Mouse (Mus musculus) intestine, embryonic 14.5 days (tissue): ENCODE data around the gene Sigmar1. TPM values are rescaled to one million over a fixed set of nuclear protein-coding genes. Genes with fewer than 3 reads are reported as not detected.

Experiments used
- polyA plus RNA-seq: library from polyadenylated mRNA; unstranded; fragments of >200 nt; fragmentation: Nextera tagmentation; extraction: Ambion mirVana; gene quantifications from 2 replicates; pipeline ENCODE4 v1.2.1, GENCODE M21; 2014

The Sigmar1 gene
- polyA plus RNA-seq, 1 experiment from 2014 or later, result 113 TPM

Other genes with a start within 250 kb of the Sigmar1 start
- 0.61 and 0.83 TPM in 2 replicates for gene 1110017D15Rik, start 238.8 kb downstream of the Sigmar1 start, polyA plus RNA-seq
- 2.2 TPM in 2 replicates for gene Fam219a, start 186.6 kb downstream of the Sigmar1 start, polyA plus RNA-seq
- 3.4 and 4.9 TPM in 2 replicates for gene Dnaic1, start 186.4 kb downstream of the Sigmar1 start, polyA plus RNA-seq
- 13.6 and 14.8 TPM in 2 replicates for gene Enho, start 115.8 kb downstream of the Sigmar1 start, polyA plus RNA-seq
- 5.2 and 6.2 TPM in 2 replicates for gene Cntfr, start 59.1 kb downstream of the Sigmar1 start, polyA plus RNA-seq
- 130 and 143 TPM in 2 replicates for gene Il11ra1, start 56.2 kb downstream of the Sigmar1 start, polyA plus RNA-seq
- 71.9 and 76.4 TPM in 2 replicates for gene Rpp25l, start 42.6 kb downstream of the Sigmar1 start, polyA plus RNA-seq
- gene Dctn3, start 33.0 kb downstream of the Sigmar1 start, polyA plus RNA-seq, result 123 and 124 TPM in 2 replicates
- not detected in 2 replicates for gene Arid3c, start 25.0 kb downstream of the Sigmar1 start, polyA plus RNA-seq
- gene Galt, start 929 bp downstream of the Sigmar1 start, polyA plus RNA-seq, result 44.8 and 47.7 TPM in 2 replicates
- 35.0 and 39.3 TPM in 2 replicates for gene Ccl27a, start 18.1 kb upstream of the Sigmar1 start, polyA plus RNA-seq
- gene Gm21541, start 147.5 kb upstream of the Sigmar1 start, polyA plus RNA-seq, result 20.5 TPM in 1 of 2 replicates, not detected in the other
- 2.0 and 2.4 TPM in 2 replicates for gene Gm20878, start 185.4 kb upstream of the Sigmar1 start, polyA plus RNA-seq
- gene Fam205a4, start 209.9 kb upstream of the Sigmar1 start, polyA plus RNA-seq, result 0.23 and 0.41 TPM in 2 replicates